Mouse (Mus musculus) CH12.LX (cell line): ENCODE measurements around the gene Ccdc61. TPM values are rescaled to one million over a fixed set of nuclear protein-coding genes. Genes with fewer than 3 reads are reported as not detected.

Experiments
- DNase-seq: peaks from one replicate; pipeline ENCODE4 v3.0.0-alpha.2; 2013; ENCODE audit errors: extremely low read depth
- H3K27ac ChIP-seq: 2 replicates; pipeline ENCODE4 v1.5.1; 2012; ENCODE audit warnings: low read depth, mild to moderate bottlenecking, control low read depth, moderate library complexity; ENCODE audit not compliant: insufficient read depth
- H3K27me3 ChIP-seq: replicated peaks from 2 replicates; pipeline ENCODE3; 2012; ENCODE audit warnings: inconsistent platforms
- H3K36me3 ChIP-seq, 2 experiments: replicated peaks in 1 of 2; 2 replicates each; pipeline versions ENCODE3 to v1.6.1; 2012; ENCODE audit warnings: inconsistent platforms in 1 of 2, low read length in 1 of 2, mild to moderate bottlenecking in 1 of 2, mixed read lengths in 1 of 2, moderate library complexity in 1 of 2; ENCODE audit not compliant: control insufficient read depth in 1 of 2, insufficient read depth in 1 of 2
- H3K4me1 ChIP-seq, 2 experiments: 2 replicates each; pipeline ENCODE4 v1.6.1; 2012; ENCODE audit warnings: inconsistent platforms in 1 of 2, moderate library complexity in 1 of 2; ENCODE audit not compliant: insufficient read depth in 2 of 2, control insufficient read depth in 1 of 2
- H3K4me2 ChIP-seq: 2 replicates; pipeline ENCODE4 v1.6.1; 2012; ENCODE audit warnings: low read depth, mild to moderate bottlenecking, control low read depth; ENCODE audit not compliant: poor library complexity, insufficient read depth, severe bottlenecking
- H3K4me3 ChIP-seq, 3 experiments: fragments of 150-350 bp in 1 of 3; sonication (generic) in 1 of 3; replicated peaks in 1 of 3; 2 replicates each; pipeline versions ENCODE3 to v1.5.1; 2011 to 2012; ENCODE audit warnings: low read depth in 2 of 3, low read length in 2 of 3, mild to moderate bottlenecking in 2 of 3, moderate library complexity in 2 of 3, control low read depth in 1 of 3, improper control_type of control experiment in 1 of 3, inconsistent platforms in 1 of 3, mixed read lengths in 1 of 3; ENCODE audit not compliant: poor library complexity in 1 of 3
- H3K79me2 ChIP-seq: replicated peaks from 2 replicates; pipeline ENCODE4 v1.6.1; 2012; ENCODE audit warnings: mild to moderate bottlenecking, moderate library complexity; ENCODE audit not compliant: control insufficient read depth, poor library complexity, insufficient read depth, severe bottlenecking; ENCODE audit errors: extremely low read depth
- H3K9ac ChIP-seq: 2 replicates; pipeline ENCODE4 v1.6.1; 2012; ENCODE audit warnings: low read depth, mild to moderate bottlenecking, control low read depth, moderate library complexity; ENCODE audit not compliant: insufficient read depth
- H3K9me3 ChIP-seq: replicated peaks from 2 replicates; pipeline ENCODE3; 2012; ENCODE audit warnings: low read length, inconsistent platforms, mixed read lengths
- CTCF ChIP-seq, 2 experiments: IDR thresholded peaks in 1 of 2; conservative IDR thresholded peaks in 1 of 2; 2 replicates each; pipeline ENCODE4 v1.5.1; 2011 to 2012; ENCODE audit warnings: low read depth in 2 of 2, low read length in 2 of 2, improper control_type of control experiment in 1 of 2, inconsistent platforms in 1 of 2, mild to moderate bottlenecking in 1 of 2, moderate library complexity in 1 of 2
- E2F4 ChIP-seq: IDR thresholded peaks from 2 replicates; pipeline ENCODE4 v1.6.1; 2011; ENCODE audit warnings: low read depth, low read length, improper control_type of control experiment; ENCODE audit not compliant: insufficient replicate concordance
- ELF1 ChIP-seq: IDR thresholded peaks from 2 replicates; pipeline ENCODE4 v1.6.1; 2014; ENCODE audit warnings: low read depth, mild to moderate bottlenecking, inconsistent platforms, low read length, improper control_type of control experiment
- EP300 ChIP-seq: IDR thresholded peaks from 2 replicates; pipeline ENCODE4 v1.6.1; 2011; ENCODE audit warnings: low read length, improper control_type of control experiment
- IRF4 ChIP-seq: IDR thresholded peaks from 2 replicates; pipeline ENCODE4 v1.6.1; 2014; ENCODE audit warnings: low read depth, mild to moderate bottlenecking, inconsistent platforms, low read length, improper control_type of control experiment
- JUN ChIP-seq: IDR thresholded peaks from 2 replicates; pipeline ENCODE4 v1.6.1; 2011; ENCODE audit warnings: low read depth, mild to moderate bottlenecking, low read length, improper control_type of control experiment, moderate library complexity; ENCODE audit not compliant: insufficient read depth
- JUND ChIP-seq: conservative IDR thresholded peaks from 2 replicates; pipeline ENCODE4 v1.6.1; 2011; ENCODE audit warnings: low read depth, low read length, improper control_type of control experiment
- MAFK ChIP-seq: IDR thresholded peaks from 2 replicates; pipeline ENCODE4 v1.6.1; 2011; ENCODE audit warnings: low read length, improper control_type of control experiment; ENCODE audit not compliant: insufficient replicate concordance
- MAX ChIP-seq: IDR thresholded peaks from 2 replicates; pipeline ENCODE4 v1.6.1; 2011; ENCODE audit warnings: low read length, improper control_type of control experiment
- MEF2A ChIP-seq: IDR thresholded peaks from 2 replicates; pipeline ENCODE4 v1.6.1; 2014; ENCODE audit warnings: low read depth, mild to moderate bottlenecking, inconsistent platforms, low read length, improper control_type of control experiment, borderline replicate concordance
- MYC ChIP-seq: IDR thresholded peaks from 2 replicates; pipeline ENCODE4 v1.6.1; 2011; ENCODE audit warnings: low read depth, mild to moderate bottlenecking, improper control_type of control experiment, low read length
- POLR2AphosphoS2 ChIP-seq: IDR thresholded peaks from 2 replicates; pipeline ENCODE4 v1.6.1; 2011; ENCODE audit warnings: low read depth, low read length, improper control_type of control experiment
- RAD21 ChIP-seq: IDR thresholded peaks from 2 replicates; pipeline ENCODE4 v1.6.1; 2011; ENCODE audit warnings: low read depth, mild to moderate bottlenecking, low read length, improper control_type of control experiment, moderate library complexity
- SMC3 ChIP-seq: IDR thresholded peaks from 2 replicates; pipeline ENCODE4 v1.6.1; 2011; ENCODE audit warnings: low read depth, low read length, improper control_type of control experiment
- TCF12 ChIP-seq: IDR thresholded peaks from 2 replicates; pipeline ENCODE4 v1.6.1; 2014; ENCODE audit warnings: low read depth, mild to moderate bottlenecking, inconsistent platforms, low read length, improper control_type of control experiment
- UBTF ChIP-seq: IDR thresholded peaks from 2 replicates; pipeline ENCODE4 v1.6.1; 2012; ENCODE audit warnings: low read depth, mild to moderate bottlenecking, inconsistent platforms, low read length, improper control_type of control experiment, moderate library complexity
- dilution Hi-C: fragments of 300-500 bp; cut with MboI; formaldehyde crosslinking; loops from 2 replicates; pipeline ENCODE4 v1.14.3; 2020; ENCODE audit warnings: low sequenced_read_pairs; ENCODE audit not compliant: extremely low pct_unique_long_range_greater_than_20kb, extremely low pct_ligation_motif_present
- in situ Hi-C: fragments of 300-500 bp; cut with MboI; formaldehyde crosslinking; loops from 3 replicates; pipeline ENCODE4 v1.14.3; 2019; ENCODE audit warnings: low sequenced_read_pairs, low pct_ligation_motif_present, low pct_unique_long_range_greater_than_20kb, mixed read lengths
- polyA plus RNA-seq: library from polyadenylated mRNA; unstranded; fragments of >175 nt; gene quantifications from 2 replicates; pipeline ENCODE4 v1.2.1, GENCODE M21; 2012; ENCODE audit warnings: low read depth; ENCODE audit not compliant: insufficient read length
- total RNA-seq, 2 experiments: library from RNA; depleted of rRNA; stranded (reverse); fragments of 300-350 nt in 1 of 2; fragments of >200 nt in 1 of 2; gene quantifications; 2 replicates each; pipeline ENCODE4 v1.2.3; 2012 to 2014

Gene Ccdc61
- total and polyA plus RNA-seq, 3 experiments = 11.9 to 17.4 (median 13.2) TPM

DNA sequence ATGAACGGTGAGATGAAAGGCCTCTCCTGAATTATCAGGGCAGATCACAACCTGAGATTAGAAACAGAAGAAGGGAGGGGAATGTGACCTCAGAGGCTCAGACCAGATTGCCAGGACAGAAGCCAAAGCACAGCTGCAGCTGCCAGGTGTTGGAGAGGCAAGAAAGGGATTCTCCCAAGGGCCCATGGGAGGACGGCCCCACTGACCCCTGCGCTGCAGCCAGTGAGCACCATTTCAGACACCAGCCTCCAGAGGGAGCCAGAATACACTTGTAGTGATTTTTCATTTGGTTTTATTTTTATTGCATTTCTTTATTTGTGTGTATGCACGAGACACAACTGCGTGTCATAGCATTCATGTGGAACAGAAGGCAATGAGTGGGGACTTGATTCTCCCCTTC, 13.7 kb downstream of the Ccdc61 start:
- Histone ChIP-seq H3K36me3 (peaks cover 8 to 53% of the 10 kb centered on the region in 2 experiments), H3K4me3 (no peak overlapping the region), H3K79me2 (no peaks in the 10 kb centered on the region), H3K9ac (no peak overlapping the region), H3K4me1 (peaks cover 3 to 18% of the 10 kb centered on the region in 2 experiments; a peak in 2 of 4 replicates), H3K4me2 (no peak overlapping the region), H3K27me3 (no peaks in the 10 kb centered on the region), H3K27ac (no peak overlapping the region), H3K9me3 (no peaks in the 10 kb centered on the region)
- in situ Hi-C loops (loop anchor here (10.0 kb wide), 2 partner anchors 88 to 128 kb away; partner anchors contain the start of genes Foxa3, Nanos2 and Sympk), dilution Hi-C loops (no loop called here)
- TF ChIP-seq RAD21 = peak; percentile 71
- TF ChIP-seq CTCF (conservative IDR thresholded peaks at IDR 0.05 in 1 of 2, IDR thresholded peaks at IDR 0.05 in 1 of 2; ENCODE audit: low read depth in 2 of 2, low read length in 2 of 2) = peak; percentile 24 to 80; a peak in 3 of 4 replicates
- TF ChIP-seq TCF12 = peak; percentile 93
- no peak for TF ChIP-seq MEF2A
- no peak for TF ChIP-seq POLR2AphosphoS2
- peak; percentile 57 for TF ChIP-seq SMC3
- TF ChIP-seq JUN = no peak
- TF ChIP-seq EP300 = peak; percentile 47
- peak; percentile 35 for DNase-seq

DNA sequence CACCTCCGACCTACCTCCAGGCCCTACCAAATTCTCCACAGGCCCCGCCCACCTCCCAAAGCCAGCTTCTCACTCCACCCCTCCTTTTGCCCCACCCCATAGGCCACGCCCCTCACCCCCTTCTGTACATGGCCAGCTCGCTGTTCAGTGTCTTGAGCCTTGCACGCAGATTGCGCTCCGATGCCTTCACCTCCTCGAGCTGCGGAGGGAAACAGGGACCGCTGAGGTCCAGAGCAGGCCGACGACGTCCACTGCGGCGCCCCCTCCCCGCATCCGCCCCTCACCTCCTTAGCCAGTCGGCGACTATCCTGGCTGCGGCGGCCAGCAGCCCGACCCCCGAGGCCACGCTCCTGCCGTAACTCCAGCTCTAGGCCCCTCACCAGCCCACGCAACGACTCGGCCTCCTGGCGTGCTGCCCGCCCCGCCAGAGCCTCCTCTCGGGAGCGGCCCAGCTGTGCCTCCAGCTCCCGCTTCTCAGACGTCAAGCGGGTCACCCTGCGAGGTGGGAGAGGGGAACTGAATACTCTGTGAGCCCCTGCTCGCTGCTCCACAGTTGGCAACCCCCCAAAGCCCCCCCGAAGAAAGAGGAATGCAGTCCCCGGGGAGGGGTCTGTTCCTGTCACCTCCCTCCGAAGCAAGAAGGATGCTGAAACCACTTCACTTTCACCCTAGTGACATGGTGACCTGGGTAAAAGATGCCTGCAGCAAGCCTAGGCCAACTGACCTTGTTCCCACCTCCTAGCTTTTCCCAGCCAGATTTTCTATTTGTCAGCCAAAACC, 16.4 kb downstream of the Ccdc61 start:
- Histone ChIP-seq H3K9ac (no peak overlapping the region), H3K79me2 (no peaks in the 10 kb centered on the region), H3K36me3 (peaks cover 0 to 44% of the 10 kb centered on the region in 2 experiments), H3K9me3 (no peaks in the 10 kb centered on the region), H3K4me2 (no peak overlapping the region), H3K27ac (no peak overlapping the region), H3K4me3 (no peak overlapping the region), H3K27me3 (no peaks in the 10 kb centered on the region), H3K4me1 (peaks cover 3 to 18% of the 10 kb centered on the region in 2 experiments; a peak in 2 of 4 replicates)
- no peak for DNase-seq
- TF ChIP-seq E2F4 (no peak), MAX (no peak), RAD21 (no peak), MAFK (no peak), ELF1 (no peak), JUND (no peak), IRF4 (no peak), UBTF (no peak), MYC (no peak)
- dilution Hi-C loops = no loop called here
- in situ Hi-C loops = loop anchor here (10.0 kb wide), 2 partner anchors 91 to 131 kb away; partner anchors contain the start of genes Foxa3, Nanos2 and Sympk
